Mouse (Mus musculus) megakaryocyte progenitor cell, adult 5-6 weeks (primary cell): ENCODE measurements around the gene Abhd13. TPM values are rescaled to one million over a fixed set of nuclear protein-coding genes. Genes with fewer than 3 reads are reported as not detected.

Experiments
- ATAC-seq: replicated peaks from 2 replicates; pipeline ENCODE4 v1.8.0; 2016; ENCODE audit warnings: mild to moderate bottlenecking, moderate TSS enrichment, inconsistent platforms; ENCODE audit not compliant: poor library complexity
- total RNA-seq, 2 experiments: library from RNA; stranded (forward) in 1 of 2; stranded (reverse) in 1 of 2; fragments of 157-497, 149-512 nt in 1 of 2; fragments of 200-1000 nt in 1 of 2; gene quantifications; 2 replicates each; pipeline versions ENCODE4 v1.2.3 to v1.2.4; 2015 to 2017

Gene Abhd13
- total RNA-seq (2015) (12.4 and 12.9 TPM in 2 replicates), total RNA-seq (2017) (13.2 and 15.5 TPM in 2 replicates)

- ATAC-seq = peak; percentile 79
Measured at GRCm38 (mm10) chr8:9977573-9978314, at the start of gene Abhd13, which contains the start of gene Lig4. Gene Abhd13, plus strand, starts transcription at chr8:9977707. Gene Lig4, minus strand, starts transcription at chr8:9977686.

GRCm38 (mm10) chr8:9929746-9930445 lies 47.6 kb upstream of the Abhd13 start:
- ATAC-seq = no peak

- ATAC-seq = no peak
Measured at GRCm38 (mm10) chr8:9932711-9933110, 44.8 kb upstream of the Abhd13 start.

- ATAC-seq = peak; percentile 76
Measured at GRCm38 (mm10) chr8:9934891-9935565, 42.5 kb upstream of the Abhd13 start.

GRCm38 (mm10) chr8:9935574-9935973 lies 41.9 kb upstream of the Abhd13 start:
- no peak for ATAC-seq

GRCm38 (mm10) chr8:9949134-9949890 lies 28.2 kb upstream of the Abhd13 start:
- ATAC-seq = no peak

GRCm38 (mm10) chr8:9958338-9958737 lies 19.2 kb upstream of the Abhd13 start:
- no peak for ATAC-seq

GRCm38 (mm10) chr8:9959919-9960318 lies 17.6 kb upstream of the Abhd13 start:
- ATAC-seq = no peak

GRCm38 (mm10) chr8:9971866-9972265 lies 5.6 kb upstream of the Abhd13 start:
- ATAC-seq = no peak

- ATAC-seq = no peak
Measured at GRCm38 (mm10) chr8:9975276-9975675, 2.2 kb upstream of the Abhd13 start.

GRCm38 (mm10) chr8:9975898-9976611 lies 1.5 kb upstream of the Abhd13 start:
- ATAC-seq = peak; percentile 82

- ATAC-seq = peak; percentile 5; the same call in 1 of the 2 replicates
Measured at GRCm38 (mm10) chr8:9977016-9977415, 491 bp upstream of the Abhd13 start.

- no peak for ATAC-seq
Measured at GRCm38 (mm10) chr8:9978475-9979230, 1.1 kb downstream of the Abhd13 start.

GRCm38 (mm10) chr8:9979746-9980145 lies 2.2 kb downstream of the Abhd13 start:
- ATAC-seq = no peak

- no peak for ATAC-seq
Measured at GRCm38 (mm10) chr8:9980188-9980587, 2.7 kb downstream of the Abhd13 start.

GRCm38 (mm10) chr8:10004115-10004514 lies 26.6 kb downstream of the Abhd13 start:
- no peak for ATAC-seq

GRCm38 (mm10) chr8:10006156-10006985 lies 28.9 kb downstream of the Abhd13 start, which contains the start of gene Tnfsf13b:
Gene Tnfsf13b, plus strand, starts transcription at chr8:10006467.
- ATAC-seq = peak; percentile 88

GRCm38 (mm10) chr8:10006986-10007659 lies 29.6 kb downstream of the Abhd13 start:
- peak; percentile 53 for ATAC-seq
